Mouse (Mus musculus) heart, embryonic 10.5 days (tissue): ENCODE data around the gene Mdm4. TPM values are rescaled to one million over a fixed set of nuclear protein-coding genes. Genes with fewer than 3 reads are reported as not detected.
A peak's percentile ranks its signal among the peaks of the same experiment; 100 is the strongest.

Experiments used
- DNase-seq: peaks from one replicate; pipeline ENCODE4 v3.0.0-alpha.2; 2017; ENCODE audit warnings: low spot score
- H3K27ac ChIP-seq: fragments of 300-500 bp; sonication (generic); 2 replicates; pipeline ENCODE4 v1.5.1; 2016; ENCODE audit warnings: mild to moderate bottlenecking
- H3K27me3 ChIP-seq: fragments of 300-500 bp; sonication (generic); 2 replicates; pipeline ENCODE4 v1.6.1; 2016; ENCODE audit warnings: mild to moderate bottlenecking; ENCODE audit not compliant: poor library complexity, insufficient read depth, severe bottlenecking
- H3K36me3 ChIP-seq: fragments of 300-500 bp; sonication (generic); 2 replicates; pipeline ENCODE4 v1.6.1; 2016; ENCODE audit warnings: mild to moderate bottlenecking, moderate library complexity
- H3K4me1 ChIP-seq: fragments of 300-500 bp; sonication (generic); 2 replicates; pipeline ENCODE4 v1.6.1; 2016; ENCODE audit warnings: mild to moderate bottlenecking
- H3K4me3 ChIP-seq: fragments of 300-500 bp; sonication (generic); 2 replicates; pipeline ENCODE4 v1.5.1; 2016; ENCODE audit warnings: mild to moderate bottlenecking, moderate library complexity
- H3K9me3 ChIP-seq: fragments of 300-500 bp; sonication (generic); 2 replicates; pipeline ENCODE4 v1.6.1; 2016; ENCODE audit warnings: mild to moderate bottlenecking, moderate library complexity
- WGBS: fragments of 180-500 bp; shearing (Covaris S2); methylation state at CpG from one replicate; pipeline ENCODE4 v1.1.7; 2016; 5-methylcytosine and 5-hydroxymethylcytosine counted together
- polyA plus RNA-seq: library from polyadenylated mRNA; unstranded; fragments of >200 nt; fragmentation: Nextera tagmentation; extraction: Ambion mirVana; gene quantifications from 2 replicates; pipeline ENCODE4 v1.2.1, GENCODE M21; 2016

Gene Mdm4
- 30.7 and 32.8 TPM in 2 replicates for polyA plus RNA-seq

GRCm38 (mm10) chr1:133030461-133030860, at the start of gene Mdm4:
TSS of gene Mdm4 (minus strand) at chr1:133030561.
- no peaks in the 10 kb centered on the region for H3K27me3 ChIP-seq
- DNase-seq = no peak
- WGBS = 90% methylated on average over 5 of the region's 5 CpGs

GRCm38 (mm10) chr1:133080079-133080561, 49.8 kb upstream of the Mdm4 start:
- Histone ChIP-seq H3K27me3 (no peaks in the 10 kb centered on the region), H3K4me3 (no peak overlapping the region), H3K36me3 (peaks cover 82% of the 10 kb centered on the region), H3K27ac (no peak overlapping the region), H3K4me1 (peaks cover 50% of the 10 kb centered on the region), H3K9me3 (no peaks in the 10 kb centered on the region)
- no peak for DNase-seq
- WGBS = 39% methylated on average over 9 of the region's 9 CpGs

More at GRCm38 (mm10) chr1:133030461-133030860, at the start of gene Mdm4:
- no peaks in the 10 kb centered on the region for H3K9me3 ChIP-seq
- H3K4me1 ChIP-seq = peaks cover 7% of the 10 kb centered on the region; the same call in 1 of the 2 replicates
- no peaks in the 10 kb centered on the region for H3K36me3 ChIP-seq
- H3K27ac ChIP-seq = no peak within 1 kb of the TSS
- H3K4me3 ChIP-seq = no peak within 1 kb of the TSS

- Histone ChIP-seq H3K36me3 (peaks cover 82% of the 10 kb centered on the region), H3K27me3 (no peaks in the 10 kb centered on the region), H3K9me3 (no peaks in the 10 kb centered on the region), H3K4me1 (peaks cover 46% of the 10 kb centered on the region), H3K27ac (no peak overlapping the region), H3K4me3 (no peak overlapping the region)
- 87% methylated on average over 7 of the region's 7 CpGs for WGBS
- no peak for DNase-seq
Measured at GRCm38 (mm10) chr1:133079509-133079908, 49.1 kb upstream of the Mdm4 start.

GRCm38 (mm10) chr1:133078338-133078727, 48.0 kb upstream of the Mdm4 start:
- DNase-seq = no peak
- no peaks in the 10 kb centered on the region for H3K9me3 ChIP-seq
- no peaks in the 10 kb centered on the region for H3K27me3 ChIP-seq
- H3K4me3 ChIP-seq = no peak overlapping the region
- H3K36me3 ChIP-seq = peaks cover 81% of the 10 kb centered on the region
- WGBS = 88% methylated on average over 1 of the region's 1 CpGs
- peaks cover 45% of the 10 kb centered on the region for H3K4me1 ChIP-seq
- H3K27ac ChIP-seq = no peak overlapping the region

- peaks cover 75% of the 10 kb centered on the region for H3K36me3 ChIP-seq
- H3K9me3 ChIP-seq = no peaks in the 10 kb centered on the region
- 47% methylated on average over 12 of the region's 12 CpGs for WGBS
- H3K27ac ChIP-seq = peak overlapping the region; percentile 71; the same call in 1 of the 2 replicates
- H3K4me3 ChIP-seq = no peak overlapping the region
- H3K4me1 ChIP-seq = peaks cover 47% of the 10 kb centered on the region
- no peaks in the 10 kb centered on the region for H3K27me3 ChIP-seq
- DNase-seq = no peak
Measured at GRCm38 (mm10) chr1:133077606-133078337, 47.4 kb upstream of the Mdm4 start.

- Histone ChIP-seq H3K27ac (peak overlapping the region; percentile 71; the same call in 1 of the 2 replicates), H3K27me3 (no peaks in the 10 kb centered on the region), H3K4me1 (peaks cover 55% of the 10 kb centered on the region), H3K9me3 (no peaks in the 10 kb centered on the region), H3K4me3 (no peak overlapping the region), H3K36me3 (peaks cover 70% of the 10 kb centered on the region)
- 49% methylated on average over 20 of the region's 20 CpGs for WGBS
- DNase-seq = no peak
Measured at GRCm38 (mm10) chr1:133076681-133077514, 46.5 kb upstream of the Mdm4 start.

GRCm38 (mm10) chr1:133075651-133076400, 45.5 kb upstream of the Mdm4 start:
- Histone ChIP-seq H3K4me1 (peaks cover 66% of the 10 kb centered on the region), H3K27me3 (no peaks in the 10 kb centered on the region), H3K9me3 (no peaks in the 10 kb centered on the region), H3K36me3 (peaks cover 63% of the 10 kb centered on the region), H3K27ac (no peak overlapping the region), H3K4me3 (no peak overlapping the region)
- DNase-seq = no peak
- 60% methylated on average over 6 of the region's 6 CpGs for WGBS

- peaks cover 50% of the 10 kb centered on the region for H3K36me3 ChIP-seq
- H3K9me3 ChIP-seq = no peaks in the 10 kb centered on the region
- H3K4me3 ChIP-seq = no peak overlapping the region
- H3K27ac ChIP-seq = peak overlapping the region; percentile 76
- H3K27me3 ChIP-seq = no peaks in the 10 kb centered on the region
- WGBS = 92% methylated on average over 13 of the region's 13 CpGs
- peaks cover 75% of the 10 kb centered on the region for H3K4me1 ChIP-seq
- DNase-seq = no peak
Measured at GRCm38 (mm10) chr1:133074541-133074940, 44.2 kb upstream of the Mdm4 start.

GRCm38 (mm10) chr1:133073327-133073856, 43.0 kb upstream of the Mdm4 start:
- H3K4me3 ChIP-seq = no peak overlapping the region
- H3K27me3 ChIP-seq = no peaks in the 10 kb centered on the region
- 13% methylated on average over 9 of the region's 9 CpGs for WGBS
- H3K27ac ChIP-seq = peak overlapping the region; percentile 76
- peaks cover 39% of the 10 kb centered on the region for H3K36me3 ChIP-seq
- peaks cover 86% of the 10 kb centered on the region for H3K4me1 ChIP-seq
- DNase-seq = peak; percentile 84
- no peaks in the 10 kb centered on the region for H3K9me3 ChIP-seq

GRCm38 (mm10) chr1:133071666-133072381, 41.5 kb upstream of the Mdm4 start:
- no peak for DNase-seq
- Histone ChIP-seq H3K27ac (peak overlapping the region; percentile 94), H3K4me3 (no peak overlapping the region), H3K27me3 (no peaks in the 10 kb centered on the region), H3K4me1 (peaks cover 88% of the 10 kb centered on the region), H3K9me3 (no peaks in the 10 kb centered on the region), H3K36me3 (peaks cover 29% of the 10 kb centered on the region)
- 65% methylated on average over 16 of the region's 16 CpGs for WGBS

GRCm38 (mm10) chr1:133070157-133070556, 39.8 kb upstream of the Mdm4 start:
- Histone ChIP-seq H3K9me3 (no peaks in the 10 kb centered on the region), H3K27ac (peak overlapping the region; percentile 94), H3K4me3 (peak overlapping the region; percentile 45; the same call in 1 of the 2 replicates), H3K27me3 (no peaks in the 10 kb centered on the region), H3K4me1 (peaks cover 83% of the 10 kb centered on the region), H3K36me3 (peaks cover 26% of the 10 kb centered on the region)
- DNase-seq = no peak
- WGBS = 27% methylated on average over 5 of the region's 5 CpGs
